Mouse (Mus musculus) small intestine, adult 2 months (tissue): ENCODE results near the gene Atp2b2. TPM values are rescaled to one million over a fixed set of nuclear protein-coding genes. Genes with fewer than 3 reads are reported as not detected.

Source experiments
- H3K27ac ChIP-seq: fragments of 200-500 bp; 2 replicates; pipeline ENCODE4 v1.5.1; 2012; ENCODE audit warnings: low read depth, low read length, control low read depth, inconsistent platforms; ENCODE audit not compliant: insufficient read depth
- H3K27me3 ChIP-seq: fragments of 200-500 bp; 2 replicates; pipeline ENCODE4 v1.6.1; 2012; ENCODE audit warnings: mild to moderate bottlenecking, moderate library complexity, low read length, inconsistent platforms; ENCODE audit not compliant: control insufficient read depth, insufficient read depth
- H3K36me3 ChIP-seq: fragments of 200-500 bp; 2 replicates; pipeline ENCODE4 v1.6.1; 2012; ENCODE audit warnings: mild to moderate bottlenecking, low read length, control low read depth, inconsistent platforms; ENCODE audit not compliant: control insufficient read depth, insufficient read depth
- H3K4me1 ChIP-seq: fragments of 200-500 bp; 2 replicates; pipeline ENCODE4 v1.6.1; 2012; ENCODE audit warnings: low read length, inconsistent platforms, mixed read lengths; ENCODE audit not compliant: control insufficient read depth, insufficient read depth, insufficient read length
- H3K4me3 ChIP-seq: fragments of 200-500 bp; 2 replicates; pipeline ENCODE4 v1.5.1; 2012; ENCODE audit warnings: low read depth, mild to moderate bottlenecking, control low read depth, inconsistent platforms, low read length, moderate library complexity
- CTCF ChIP-seq: fragments of 200-500 bp; IDR thresholded peaks from 2 replicates; pipeline ENCODE4 v1.5.1; 2012; ENCODE audit warnings: low read depth, mild to moderate bottlenecking, control low read depth, inconsistent platforms, low read length, moderate library complexity, mixed read lengths; ENCODE audit not compliant: insufficient replicate concordance, insufficient read length; ENCODE audit errors: extremely low read depth
- POLR2A ChIP-seq: fragments of 200-500 bp; IDR thresholded peaks from 2 replicates; pipeline ENCODE4 v1.6.1; 2012; ENCODE audit warnings: low read depth, mild to moderate bottlenecking, control low read depth, inconsistent platforms, low read length, moderate library complexity
- WGBS: fragments of 180-500 bp; shearing (Covaris S2); methylation state at CpG from one replicate; pipeline ENCODE4 v1.1.7; 2018; 5-methylcytosine and 5-hydroxymethylcytosine counted together
- polyA plus RNA-seq: library from polyadenylated mRNA; depleted of rRNA; stranded (reverse); fragments of >200 nt; gene quantifications from 2 replicates; pipeline ENCODE4 v1.2.3, GENCODE M21; 2012

Atp2b2 gene
- polyA plus RNA-seq, 1 experiment, result 0.42 TPM

DNA sequence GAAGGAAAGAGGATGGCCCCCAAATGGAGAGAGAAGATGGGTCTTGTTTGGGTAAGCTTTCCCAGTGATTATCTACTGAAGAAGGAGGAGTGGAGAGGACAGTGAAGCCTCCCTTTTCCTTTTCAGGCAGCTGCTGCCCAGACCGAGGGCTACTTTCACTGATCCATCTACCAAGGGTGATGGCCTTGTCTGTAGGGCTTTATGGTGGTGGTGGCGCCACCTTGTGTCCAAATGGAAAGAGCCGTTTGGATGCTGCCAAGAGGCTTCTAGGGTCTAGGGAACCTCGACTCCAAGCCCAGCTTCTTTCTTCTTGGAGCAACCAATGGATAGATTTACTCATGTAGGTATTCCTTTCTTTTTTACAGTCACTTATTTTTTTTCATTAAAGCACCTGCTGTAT is 29.2 kb upstream of the Atp2b2 start:
- Histone ChIP-seq H3K27ac (no peak overlapping the region), H3K36me3 (no peaks in the 10 kb centered on the region), H3K27me3 (no peaks in the 10 kb centered on the region), H3K4me1 (no peaks in the 10 kb centered on the region), H3K4me3 (no peak overlapping the region)
- 3% methylated on average over 4 of the region's 4 CpGs for WGBS
- TF ChIP-seq CTCF (peak; percentile 74; the same call in 1 of the 2 replicates), POLR2A (no peak)

DNA sequence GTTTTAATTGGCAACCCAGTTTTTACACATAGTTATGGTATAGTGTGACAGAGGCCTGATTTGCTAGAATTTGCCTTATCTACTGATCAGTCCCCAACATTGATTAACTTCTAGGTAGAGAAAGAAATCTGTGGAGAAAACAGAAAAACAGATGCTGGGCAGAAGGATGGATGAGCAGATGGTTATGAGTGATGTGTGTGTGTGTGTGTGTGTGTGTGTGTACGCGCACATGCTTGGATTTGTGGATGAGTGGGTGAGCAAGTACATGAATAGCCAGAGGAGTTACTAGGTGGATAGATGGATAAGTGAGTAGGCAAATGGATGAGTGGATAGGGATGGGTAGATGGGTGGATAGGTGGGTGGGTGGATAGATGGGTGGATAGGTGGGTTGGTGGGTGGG is 20.7 kb upstream of the Atp2b2 start:
- 95% methylated on average over 2 of the region's 2 CpGs for WGBS
- H3K4me1 ChIP-seq, result no peaks in the 10 kb centered on the region

DNA sequence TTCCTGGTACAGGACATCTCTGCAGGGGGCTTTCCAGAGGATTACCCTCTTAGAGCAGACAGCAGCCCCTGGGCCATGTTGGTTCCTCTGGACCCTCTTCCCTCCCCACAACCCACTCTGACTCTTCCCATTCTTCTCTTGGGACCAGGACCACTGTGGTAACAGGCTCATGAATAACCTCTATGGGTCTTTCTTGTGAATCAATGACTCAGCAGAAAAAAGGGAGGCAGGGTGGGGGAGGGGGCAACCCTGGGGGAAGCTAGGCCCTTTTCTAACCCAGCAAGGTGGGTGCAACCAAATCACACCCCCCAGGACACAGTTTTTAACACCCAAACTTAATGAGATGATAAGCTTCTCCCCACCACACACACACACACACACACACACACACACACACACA is 20.3 kb upstream of the Atp2b2 start:
- Histone ChIP-seq H3K36me3 (no peaks in the 10 kb centered on the region), H3K27me3 (no peaks in the 10 kb centered on the region), H3K27ac (no peak overlapping the region), H3K4me3 (no peak overlapping the region), H3K4me1 (no peaks in the 10 kb centered on the region)
- TF ChIP-seq POLR2A (no peak), CTCF (no peak)

More for the DNA sequence above, 20.7 kb upstream of the Atp2b2 start:
- Histone ChIP-seq H3K4me3 (no peak overlapping the region), H3K36me3 (no peaks in the 10 kb centered on the region), H3K27me3 (no peaks in the 10 kb centered on the region), H3K27ac (no peak overlapping the region)
- TF ChIP-seq CTCF, result no peak

DNA sequence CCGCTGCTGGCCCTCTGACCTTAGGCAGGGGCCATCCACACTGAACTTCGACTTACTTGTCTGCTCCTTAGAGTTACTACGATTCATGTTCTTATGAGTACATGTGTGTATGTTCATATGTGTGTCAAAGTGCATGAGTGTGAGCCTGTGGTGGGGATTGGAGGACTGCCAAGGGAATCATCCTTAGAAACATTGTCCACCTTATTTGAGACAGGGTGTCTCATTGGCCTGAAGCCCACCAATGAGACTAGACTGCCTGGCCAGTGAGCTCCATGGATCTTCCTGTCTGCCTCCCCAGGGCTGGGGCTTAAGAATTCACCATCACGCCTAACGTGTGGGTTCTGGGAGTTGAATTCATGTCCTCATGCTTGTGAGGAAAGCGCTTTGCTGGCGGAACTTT is 16.8 kb upstream of the Atp2b2 start:
- TF ChIP-seq CTCF (no peak), POLR2A (no peak)
- Histone ChIP-seq H3K27me3 (no peaks in the 10 kb centered on the region), H3K36me3 (no peaks in the 10 kb centered on the region), H3K27ac (no peak overlapping the region), H3K4me3 (no peak overlapping the region), H3K4me1 (no peaks in the 10 kb centered on the region)
- 78% methylated on average over 7 of the region's 7 CpGs for WGBS

DNA sequence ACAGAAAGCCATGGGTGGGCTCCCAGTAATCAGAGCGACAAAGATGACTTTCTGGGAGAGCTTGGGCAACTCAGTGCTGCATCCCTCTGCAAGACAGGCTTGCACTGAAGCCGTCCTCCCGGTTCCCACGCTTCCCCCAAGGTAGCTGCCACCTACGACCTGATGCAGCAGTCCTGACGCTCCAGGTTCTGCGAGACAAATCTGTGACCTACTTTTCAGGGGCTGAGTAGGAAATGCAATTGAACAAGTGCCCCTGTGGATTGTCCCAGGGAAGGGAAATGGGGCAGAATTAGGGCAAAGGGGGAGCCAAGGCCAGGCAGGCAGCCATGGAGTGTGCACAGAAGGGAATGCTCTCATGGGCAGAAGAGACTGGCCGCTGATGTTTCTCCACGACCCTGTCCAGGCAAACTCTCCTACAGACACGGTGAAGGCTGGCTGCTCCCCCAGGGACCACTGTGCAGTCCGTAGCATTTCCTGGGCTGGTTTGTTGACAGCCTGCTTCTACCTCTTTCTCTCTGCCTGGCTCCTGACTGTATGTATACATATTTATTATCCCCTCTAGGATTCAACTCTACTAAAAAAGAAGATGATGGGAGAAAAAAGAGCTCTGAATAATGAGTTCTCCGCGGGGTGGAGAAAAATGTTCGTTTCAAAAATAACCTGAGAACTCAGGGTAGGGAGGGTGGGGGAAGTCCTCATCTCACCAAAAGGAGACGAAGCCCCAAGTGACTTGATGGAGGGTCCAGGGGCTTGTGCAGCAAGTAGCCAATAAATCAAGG is 15.8 kb upstream of the Atp2b2 start:
- TF ChIP-seq POLR2A, result no peak
- TF ChIP-seq CTCF, result no peak
- Histone ChIP-seq H3K27me3 (no peaks in the 10 kb centered on the region), H3K4me3 (no peak overlapping the region), H3K4me1 (no peaks in the 10 kb centered on the region), H3K36me3 (no peaks in the 10 kb centered on the region), H3K27ac (no peak overlapping the region)
- 60% methylated on average over 15 of the region's 15 CpGs for WGBS

DNA sequence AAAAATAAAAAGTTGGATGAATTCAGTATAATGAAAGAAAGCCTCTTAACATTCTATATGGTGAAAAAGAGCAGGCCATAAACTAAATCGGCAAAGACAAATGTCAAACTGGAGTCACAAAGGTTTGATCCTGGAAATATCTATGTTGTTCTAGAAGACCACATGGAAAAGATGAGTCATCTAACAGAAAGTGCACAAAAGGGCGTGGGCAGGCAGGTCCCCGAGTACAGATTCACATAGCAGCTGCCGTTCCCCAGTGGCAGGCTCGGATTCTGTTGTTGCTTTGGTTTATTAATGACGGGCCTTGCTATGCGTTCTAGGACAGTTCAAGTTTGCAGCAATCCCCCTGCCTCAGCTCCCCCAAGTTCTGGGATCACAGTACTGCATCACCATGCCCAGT is 12.9 kb upstream of the Atp2b2 start:
- Histone ChIP-seq H3K27me3 (no peaks in the 10 kb centered on the region), H3K4me3 (no peak overlapping the region), H3K4me1 (no peaks in the 10 kb centered on the region), H3K27ac (no peak overlapping the region), H3K36me3 (no peaks in the 10 kb centered on the region)
- TF ChIP-seq CTCF (no peak), POLR2A (no peak)
- WGBS, result 59% methylated on average over 7 of the region's 7 CpGs

DNA sequence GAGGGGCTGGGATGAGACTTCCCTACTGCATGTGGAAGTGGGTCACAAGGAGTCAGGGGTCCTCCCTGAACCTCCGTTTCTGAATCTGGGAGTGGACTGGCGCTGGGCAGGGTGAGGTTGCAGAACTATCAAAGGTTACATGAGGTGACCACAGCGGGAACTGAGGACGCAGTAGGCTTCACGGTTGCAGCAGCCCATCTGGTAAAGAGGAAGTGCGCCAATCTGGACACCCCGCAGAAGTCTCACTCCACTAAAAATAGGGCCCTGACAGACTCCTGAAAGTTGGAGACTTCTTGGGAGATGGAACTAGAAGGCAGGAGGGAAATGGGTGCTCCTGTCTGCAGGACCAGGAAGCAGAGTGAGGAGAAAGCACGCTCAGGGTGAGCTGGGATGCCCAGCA is 2.5 kb upstream of the Atp2b2 start:
- Histone ChIP-seq H3K27me3 (peaks cover 20% of the 10 kb centered on the region), H3K27ac (no peak overlapping the region), H3K4me3 (no peak overlapping the region), H3K36me3 (no peaks in the 10 kb centered on the region), H3K4me1 (no peaks in the 10 kb centered on the region)
- WGBS, result 69% methylated on average over 8 of the region's 8 CpGs
- TF ChIP-seq POLR2A, result no peak
- TF ChIP-seq CTCF, result no peak
